Mouse (Mus musculus): Measurements from ENCODE around the gene Greb1. TPM values are rescaled to one million over a fixed set of nuclear protein-coding genes. Genes with fewer than 3 reads are reported as not detected.

Greb1 gene
- total and polyA plus RNA-seq, 3 experiments: not detected

DNA sequence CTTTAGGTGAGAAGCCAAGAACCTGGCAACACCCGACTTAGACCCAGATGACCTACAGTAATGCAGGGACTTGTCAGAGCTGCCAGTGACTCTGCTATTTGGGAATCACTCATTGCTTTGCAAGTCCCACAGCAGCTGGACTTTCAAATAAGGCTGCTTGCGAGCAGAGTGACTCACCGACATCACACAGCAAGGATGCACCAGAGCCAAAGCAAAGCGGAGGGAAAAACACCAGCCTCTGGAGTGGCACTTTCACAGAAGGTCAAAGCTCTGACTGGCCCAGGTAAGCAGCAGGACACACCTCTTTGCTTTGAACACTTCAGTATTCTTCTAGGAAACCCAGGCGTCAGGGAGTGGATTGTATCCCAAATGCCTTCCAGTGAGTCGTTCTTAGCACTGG, 164.9 kb downstream of the Greb1 start:
- TF ChIP-seq HCFC1 (IDR thresholded peaks at IDR 0.05; ENCODE audit: low read depth, low read length): no peak
- no peak for TF ChIP-seq NRF1 (IDR thresholded peaks at IDR 0.05; ENCODE audit: insufficient read depth, low read depth, low read length, poor library complexity, severe bottlenecking)
- TF ChIP-seq CTCF (IDR thresholded peaks at IDR 0.05 in 2 of 3, conservative IDR thresholded peaks at IDR 0.05 in 1 of 3; ENCODE audit: control insufficient read depth in 1 of 3, insufficient read depth in 1 of 3, low read depth in 2 of 3, low read length in 3 of 3, poor library complexity in 1 of 3, severe bottlenecking in 1 of 3): no peak
- no peak for TF ChIP-seq BHLHE40 (IDR thresholded peaks at IDR 0.05; ENCODE audit: borderline replicate concordance, low read depth, low read length)
- no peak for TF ChIP-seq ZMIZ1 (IDR thresholded peaks at IDR 0.05; ENCODE audit: low read depth, low read length)
- TF ChIP-seq MYB (IDR thresholded peaks at IDR 0.05; ENCODE audit: low read depth, low read length): no peak
- TF ChIP-seq UBTF (IDR thresholded peaks at IDR 0.05; ENCODE audit: borderline replicate concordance, insufficient read depth, low read depth, low read length): no peak
- TF ChIP-seq GATA1 (IDR thresholded peaks at IDR 0.05; ENCODE audit: low read depth, low read length): no peak
- no peak for TF ChIP-seq POLR2AphosphoS2 (IDR thresholded peaks at IDR 0.05; ENCODE audit: low read length)
- no peak for TF ChIP-seq MEF2A (IDR thresholded peaks at IDR 0.05; ENCODE audit: extremely low read depth, insufficient replicate concordance, low read depth, low read length, poor library complexity, severe bottlenecking)
- TF ChIP-seq USF2 (IDR thresholded peaks at IDR 0.05; ENCODE audit: borderline replicate concordance in 1 of 2, insufficient read depth in 1 of 2, low read depth in 1 of 2, low read length in 2 of 2): no peak
- TF ChIP-seq ZC3H11A (IDR thresholded peaks at IDR 0.05; ENCODE audit: low read depth, low read length): no peak
- no peak for TF ChIP-seq SIN3A (IDR thresholded peaks at IDR 0.05; ENCODE audit: low read length)
- DNase-seq (ENCODE audit: low read depth, low spot score): no peak
- H3K36me3 ChIP-seq (ENCODE audit: control insufficient read depth in 1 of 2, insufficient read depth in 2 of 2, low read length in 2 of 2): no peaks in the 10 kb centered on the region
- no peaks in the 10 kb centered on the region for H3K79me2 ChIP-seq (ENCODE audit: control insufficient read depth, insufficient read depth, low read length, poor library complexity)
- H3K27me3 ChIP-seq (ENCODE audit: control insufficient read depth in 1 of 2, insufficient read depth in 2 of 2, low read length in 2 of 2): no peaks in the 10 kb centered on the region; a peak in 1 of 4 replicates
- H3K9me3 ChIP-seq (replicated peaks; ENCODE audit: insufficient read depth, low read length): no peaks in the 10 kb centered on the region
- no peak overlapping the region for H3K4me3 ChIP-seq (ENCODE audit: control insufficient read depth in 1 of 2, insufficient read depth in 1 of 2, low read depth in 2 of 2, low read length in 2 of 2)
- no peak overlapping the region for H3K9ac ChIP-seq (ENCODE audit: control insufficient read depth, low read depth, low read length, poor library complexity, severe bottlenecking)
- no peak overlapping the region for H3K27ac ChIP-seq (ENCODE audit: control insufficient read depth, low read depth, low read length)
- peaks cover 0 to 6% of the 10 kb centered on the region in 2 experiments; a peak in 1 of 4 replicates for H3K4me1 ChIP-seq (ENCODE audit: control insufficient read depth in 1 of 2, insufficient read depth in 2 of 2, low read length in 2 of 2)

DNA sequence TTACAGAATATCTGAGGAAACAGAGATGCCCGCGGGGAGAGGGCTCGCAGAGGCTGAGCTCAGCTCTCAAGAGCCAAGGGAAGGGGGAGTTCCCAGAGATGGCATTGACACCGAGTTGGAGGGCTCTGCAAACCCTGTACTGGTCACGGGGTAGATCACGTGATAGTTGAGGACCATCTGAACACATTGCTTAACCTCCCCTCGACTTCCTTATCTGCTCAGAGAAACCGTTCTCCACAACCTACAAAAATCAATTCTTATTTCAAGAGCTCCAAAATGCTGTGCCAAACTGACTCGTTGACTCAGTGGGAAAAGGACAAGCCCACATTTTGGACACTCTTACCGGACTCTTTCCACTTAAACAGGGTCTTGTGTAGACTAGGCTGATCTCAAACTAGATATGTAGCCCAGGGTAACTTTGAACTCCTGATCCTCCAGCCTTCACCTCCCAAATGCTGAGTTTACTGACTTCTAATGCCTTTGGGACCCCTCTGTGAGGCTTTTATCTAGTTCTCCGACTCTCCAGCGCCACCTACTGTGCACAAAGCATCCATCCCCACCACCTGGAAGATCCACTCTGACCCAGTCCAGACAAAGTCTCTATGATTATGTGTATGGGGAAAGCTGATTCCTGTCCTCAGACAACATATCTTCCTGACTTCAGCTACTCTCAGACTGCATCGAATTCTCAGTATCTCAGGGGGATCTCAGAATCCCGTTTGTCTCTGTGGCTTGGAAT, 166.4 kb downstream of the Greb1 start:
- Histone ChIP-seq H3K27me3 (ENCODE audit: control insufficient read depth in 1 of 2, insufficient read depth in 2 of 2, low read length in 2 of 2) (no peaks in the 10 kb centered on the region; a peak in 1 of 4 replicates), H3K9me3 (replicated peaks; ENCODE audit: insufficient read depth, low read length) (no peaks in the 10 kb centered on the region), H3K9ac (ENCODE audit: control insufficient read depth, low read depth, low read length, poor library complexity, severe bottlenecking) (no peak overlapping the region), H3K4me3 (ENCODE audit: control insufficient read depth in 1 of 2, insufficient read depth in 1 of 2, low read depth in 2 of 2, low read length in 2 of 2) (no peak overlapping the region), H3K79me2 (ENCODE audit: control insufficient read depth, insufficient read depth, low read length, poor library complexity) (no peaks in the 10 kb centered on the region), H3K27ac (ENCODE audit: control insufficient read depth, low read depth, low read length) (no peak overlapping the region), H3K36me3 (ENCODE audit: control insufficient read depth in 1 of 2, insufficient read depth in 2 of 2, low read length in 2 of 2) (no peaks in the 10 kb centered on the region), H3K4me1 (ENCODE audit: control insufficient read depth in 1 of 2, insufficient read depth in 2 of 2, low read length in 2 of 2) (peaks cover 0 to 6% of the 10 kb centered on the region in 2 experiments; a peak in 1 of 4 replicates)
- peak; percentile 50 for DNase-seq (ENCODE audit: low read depth, low spot score)
- TF ChIP-seq RCOR1 (IDR thresholded peaks at IDR 0.05; ENCODE audit: low read depth, low read length) (no peak), MXI1 (IDR thresholded peaks at IDR 0.05; ENCODE audit: low read depth, low read length) (no peak), MAFK (IDR thresholded peaks at IDR 0.05; ENCODE audit: borderline replicate concordance, low read depth, low read length) (no peak), SMC3 (IDR thresholded peaks at IDR 0.05; ENCODE audit: low read depth, low read length) (peak; percentile 82), CTCF (IDR thresholded peaks at IDR 0.05 in 2 of 3, conservative IDR thresholded peaks at IDR 0.05 in 1 of 3; ENCODE audit: control insufficient read depth in 1 of 3, insufficient read depth in 1 of 3, low read depth in 2 of 3, low read length in 3 of 3, poor library complexity in 1 of 3, severe bottlenecking in 1 of 3) (peak; percentile 79 to 86 (median 80)), TAL1 (IDR thresholded peaks at IDR 0.05; ENCODE audit: low read length) (no peak), ZC3H11A (IDR thresholded peaks at IDR 0.05; ENCODE audit: low read depth, low read length) (peak; percentile 50; the same call in 1 of the 2 replicates), SIN3A (IDR thresholded peaks at IDR 0.05; ENCODE audit: low read length) (no peak), RAD21 (IDR thresholded peaks at IDR 0.05; ENCODE audit: low read depth, low read length) (peak; percentile 67)
